In the genomic region with DNA sequence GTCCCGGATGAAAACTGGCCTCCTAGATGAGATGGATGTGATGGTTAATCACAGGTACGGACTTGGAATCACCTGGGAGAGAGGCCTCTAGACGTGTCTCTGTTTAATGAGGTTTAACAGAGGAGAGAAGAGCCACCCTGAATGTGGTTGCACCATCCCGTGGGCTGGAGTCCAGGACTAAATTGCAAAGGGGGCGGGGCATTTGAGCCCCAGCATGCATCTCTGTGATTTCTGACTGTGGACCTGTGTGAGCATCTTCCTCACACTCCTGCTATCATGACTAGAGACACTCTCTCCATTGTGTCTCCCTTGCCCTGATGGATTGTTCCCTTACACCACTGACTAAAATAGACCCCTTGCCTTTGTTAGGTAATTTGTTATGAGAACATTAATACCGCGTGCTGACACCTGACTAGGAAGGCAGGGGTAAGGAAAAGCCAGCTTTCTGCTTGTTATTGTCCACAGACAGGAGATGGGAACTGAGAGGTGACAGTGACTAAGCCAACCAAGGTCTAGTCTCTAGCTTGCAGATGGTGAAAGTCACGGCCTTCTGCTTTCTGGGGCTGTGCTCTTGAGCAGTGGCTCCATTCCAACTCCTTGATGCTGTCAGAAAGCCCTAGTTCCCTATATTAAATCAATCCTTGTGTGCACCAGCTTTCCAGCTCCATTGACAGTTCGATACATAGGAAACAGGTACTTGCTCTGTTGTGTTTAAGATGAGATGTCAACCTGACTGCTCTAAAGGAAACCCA, we compare ENCODE assay signal across 39 mouse cellular contexts. TPM values are rescaled to one million over a fixed set of nuclear protein-coding genes. Genes with fewer than 3 reads are reported as not detected.
DNase-seq lines count a peak whose midpoint lies in the region; ATAC-seq and TF ChIP-seq lines count a peak whose summit lies in the region.
"Had no signal": no experiment of that assay in that cellular context is flagged by ENCODE, and none has a peak within 500 bp of the region (broad histone marks: within the 10 kb centered on the region; RNA-seq: fewer than 3 reads in every experiment).

No protein-coding gene starts in this region.

- H3K4me1 ChIP-seq in MEL (ENCODE audit: control insufficient read depth in 1 of 2, insufficient read depth in 2 of 2, low read length in 2 of 2), result no peaks in the 10 kb centered on the region
- H3K4me1 ChIP-seq in forebrain, postnatal 0 days (ENCODE audit: insufficient read depth), result no peaks in the 10 kb centered on the region
- H3K4me1 ChIP-seq: hindbrain, embryonic 15.5 days; limb, embryonic 13.5 days; liver, embryonic 12.5 days; stomach, embryonic 15.5 days had no signal

- peak; percentile 62 to 88 for DNase-seq in adrenal gland, adult (ENCODE audit: inconsistent age in 2 of 2, low spot score in 1 of 2)
- no peak for DNase-seq in adrenal gland, postnatal 25 days
- DNase-seq in MEL (ENCODE audit: low read depth, low spot score), result peak; percentile 51
- peak; percentile 70 for DNase-seq in adrenal gland, postnatal 14 days
- no peak for DNase-seq in lung, postnatal 14 days
- DNase-seq in forebrain, postnatal 0 days, result no peak
- DNase-seq: cerebellum, adult 11 months; cerebellum, adult 9-11 months; gastrocnemius, postnatal 25 days; heart, postnatal 14 days; kidney, adult 11 months; kidney, postnatal 14 days; liver, postnatal 0 days; lung, postnatal 4 days; midbrain, embryonic 14.5 days; right cerebral cortex, postnatal 25 days; thymus, postnatal 14 days had no signal

- no peak for TF ChIP-seq POLR2A in MEL (IDR thresholded peaks at IDR 0.05; ENCODE audit: control insufficient read depth in 1 of 2, insufficient read depth in 1 of 2, low read depth in 1 of 2, low read length in 2 of 2, poor library complexity in 1 of 2)

- no peak overlapping the region for H3K9ac ChIP-seq in MEL (ENCODE audit: control insufficient read depth, low read depth, low read length, poor library complexity, severe bottlenecking)
- H3K9ac ChIP-seq in forebrain, postnatal 0 days, result no peak overlapping the region
- H3K9ac ChIP-seq: forebrain, embryonic 13.5 days; hindbrain, embryonic 15.5 days; limb, embryonic 13.5 days; liver, embryonic 12.5 days; liver, postnatal 0 days; neural tube, embryonic 15.5 days; stomach, embryonic 15.5 days had no signal

- no peak for TF ChIP-seq RAD21 in MEL (IDR thresholded peaks at IDR 0.05; ENCODE audit: low read depth, low read length)

- no peak overlapping the region for H3K4me2 ChIP-seq in forebrain, postnatal 0 days (ENCODE audit: low read depth)
- H3K4me2 ChIP-seq: forebrain, embryonic 13.5 days; hindbrain, embryonic 15.5 days; limb, embryonic 13.5 days; liver, embryonic 12.5 days; neural tube, embryonic 15.5 days; stomach, embryonic 15.5 days had no signal

- WGBS in forebrain, postnatal 0 days, result 68% methylated on average over 9 of the region's 9 CpGs

- H3K79me2 ChIP-seq in MEL (ENCODE audit: control insufficient read depth, insufficient read depth, low read length, poor library complexity), result no peaks in the 10 kb centered on the region

- TF ChIP-seq EP300 in MEL (IDR thresholded peaks at IDR 0.05; ENCODE audit: low read depth in 1 of 2, low read length in 2 of 2), result no peak

- TF ChIP-seq CTCF in MEL (IDR thresholded peaks at IDR 0.05 in 2 of 3, conservative IDR thresholded peaks at IDR 0.05 in 1 of 3; ENCODE audit: control insufficient read depth in 1 of 3, insufficient read depth in 1 of 3, low read depth in 2 of 3, low read length in 3 of 3, poor library complexity in 1 of 3, severe bottlenecking in 1 of 3), result no peak
- no peak for TF ChIP-seq CTCF in forebrain, postnatal 0 days (IDR thresholded peaks at IDR 0.05; ENCODE audit: low read depth)

- ATAC-seq in megakaryocyte progenitor cell, adult 5-6 weeks (replicated peaks; ENCODE audit: poor library complexity), result 0 out of 2 replicates have a peak, but pooled peaks have one; percentile 23
- ATAC-seq in forebrain, postnatal 0 days, result no peak
- ATAC-seq: forebrain, embryonic 13.5 days; inflammation-experienced regulatory T-cells, adult 6 months; liver, embryonic 12.5 days; liver, postnatal 0 days had no signal

- no peaks in the 10 kb centered on the region for H3K27me3 ChIP-seq in MEL (ENCODE audit: control insufficient read depth in 1 of 2, insufficient read depth in 2 of 2, low read length in 2 of 2)
- no peaks in the 10 kb centered on the region for H3K27me3 ChIP-seq in forebrain, postnatal 0 days (ENCODE audit: insufficient read depth, low read length)
- H3K27me3 ChIP-seq: CH12.LX; hindbrain, embryonic 15.5 days; neural tube, embryonic 15.5 days; stomach, embryonic 15.5 days had no signal

- no peak overlapping the region for H3K4me3 ChIP-seq in MEL (ENCODE audit: control insufficient read depth in 1 of 2, insufficient read depth in 1 of 2, low read depth in 2 of 2, low read length in 2 of 2)
- H3K4me3 ChIP-seq in forebrain, postnatal 0 days (ENCODE audit: low read depth, low read length), result no peak overlapping the region
- H3K4me3 ChIP-seq: forebrain, embryonic 13.5 days; hindbrain, embryonic 10.5 days; hindbrain, embryonic 15.5 days; left cerebral cortex, adult 2 months; limb, embryonic 13.5 days; liver, embryonic 12.5 days; neural tube, embryonic 15.5 days; stomach, embryonic 15.5 days had no signal

- H3K27ac ChIP-seq in MEL (ENCODE audit: control insufficient read depth, low read depth, low read length), result no peak overlapping the region
- H3K27ac ChIP-seq in forebrain, postnatal 0 days (ENCODE audit: low read depth, low read length), result no peak overlapping the region
- H3K27ac ChIP-seq: forebrain, embryonic 13.5 days; hindbrain, embryonic 10.5 days; hindbrain, embryonic 15.5 days; left cerebral cortex, adult 2 months; limb, embryonic 13.5 days; liver, embryonic 12.5 days; neural tube, embryonic 15.5 days; stomach, embryonic 15.5 days had no signal

- H3K36me3 ChIP-seq in MEL (ENCODE audit: control insufficient read depth in 1 of 2, insufficient read depth in 2 of 2, low read length in 2 of 2), result no peaks in the 10 kb centered on the region; a peak in 1 of 4 replicates
- no peaks in the 10 kb centered on the region for H3K36me3 ChIP-seq in forebrain, postnatal 0 days (ENCODE audit: insufficient read depth)
- H3K36me3 ChIP-seq: hindbrain, embryonic 15.5 days; limb, embryonic 13.5 days; liver, embryonic 12.5 days; stomach, embryonic 15.5 days had no signal

- no peaks in the 10 kb centered on the region for H3K9me3 ChIP-seq in MEL (replicated peaks; ENCODE audit: insufficient read depth, low read length)
- H3K9me3 ChIP-seq in forebrain, postnatal 0 days (ENCODE audit: low read length), result no peaks in the 10 kb centered on the region
- H3K9me3 ChIP-seq: forebrain, embryonic 13.5 days; hindbrain, embryonic 10.5 days; hindbrain, embryonic 15.5 days; limb, embryonic 13.5 days; liver, embryonic 12.5 days; neural tube, embryonic 15.5 days; stomach, embryonic 15.5 days had no signal

TF ChIP-seq in MEL, 35 proteins besides CTCF, POLR2A, EP300 and RAD21 (continues in another document):
- TF ChIP-seq MYB (IDR thresholded peaks at IDR 0.05; ENCODE audit: low read depth, low read length), result no peak
- TF ChIP-seq ZNF384 (IDR thresholded peaks at IDR 0.05; ENCODE audit: low read depth, low read length), result no peak
- no peak for TF ChIP-seq MAFK (IDR thresholded peaks at IDR 0.05; ENCODE audit: borderline replicate concordance, low read depth, low read length)
- no peak for TF ChIP-seq E2F4 (IDR thresholded peaks at IDR 0.05; ENCODE audit: borderline replicate concordance, low read depth, low read length)
- no peak for TF ChIP-seq GATA1 (IDR thresholded peaks at IDR 0.05; ENCODE audit: low read depth, low read length)
- TF ChIP-seq MAX (IDR thresholded peaks at IDR 0.05; ENCODE audit: low read length), result no peak

RNA-seq across cellular contexts. Expression of gene Utp15, which starts 21.1 kb away (rescaled TPM):
- total RNA-seq in adrenal gland, postnatal 25 days (2021), result 15.1 and 19.1 TPM in 2 replicates
- 50.8 and 60.8 TPM in 2 replicates for total RNA-seq in MEL (2012; rRNA removed)
- 10 to 100 TPM in 1 of 2 experiments, not detected in 1; 40.3 TPM for polyA plus RNA-seq in MEL (2012; ENCODE audit: insufficient read depth in 1 of 2, insufficient read length in 2 of 2, low read depth in 1 of 2, low replicate concordance in 2 of 2, missing spikeins in 1 of 2)
- total RNA-seq in adrenal gland, postnatal 14 days (2021), result 15.7 and 19.0 TPM in 2 replicates
- 27.2 and 33.8 TPM in 2 replicates for total RNA-seq in megakaryocyte progenitor cell, adult 5-6 weeks (2015)
- total RNA-seq in megakaryocyte progenitor cell, adult 5-6 weeks (2017), result 39.9 and 48.0 TPM in 2 replicates
- 27.5 and 33.5 TPM in 2 replicates for total RNA-seq in forebrain, postnatal 0 days (2014; rRNA removed)
- 16.5 and 22.0 TPM in 2 replicates for polyA plus RNA-seq in forebrain, postnatal 0 days (2015; fragmentation: Nextera tagmentation; extraction: Ambion mirVana)

RNA-seq across cellular contexts. Expression of gene Ankra2, which starts 21.2 kb away (rescaled TPM):
- 22.9 and 29.1 TPM in 2 replicates for total RNA-seq in adrenal gland, postnatal 25 days (2021)
- total RNA-seq in MEL (2012; rRNA removed), result 8.1 and 10.4 TPM in 2 replicates
- 10 to 100 TPM in 1 of 2 experiments, not detected in 1; 14.7 TPM for polyA plus RNA-seq in MEL (2012; ENCODE audit: insufficient read depth in 1 of 2, insufficient read length in 2 of 2, low read depth in 1 of 2, low replicate concordance in 2 of 2, missing spikeins in 1 of 2)
- 22.0 and 26.4 TPM in 2 replicates for total RNA-seq in adrenal gland, postnatal 14 days (2021)
- 14.8 and 19.9 TPM in 2 replicates for total RNA-seq in megakaryocyte progenitor cell, adult 5-6 weeks (2015)
- total RNA-seq in megakaryocyte progenitor cell, adult 5-6 weeks (2017), result 14.2 and 20.9 TPM in 2 replicates
- total RNA-seq in forebrain, postnatal 0 days (2014; rRNA removed), result 95.5 and 110 TPM in 2 replicates
- polyA plus RNA-seq in forebrain, postnatal 0 days (2015; fragmentation: Nextera tagmentation; extraction: Ambion mirVana), result 81.6 and 85.9 TPM in 2 replicates

RNA-seq across cellular contexts. Expression of gene Arhgef28, which starts 35.5 kb away (rescaled TPM):
- 16.0 and 19.8 TPM in 2 replicates for total RNA-seq in adrenal gland, postnatal 25 days (2021)
- not detected in 2 replicates for total RNA-seq in MEL (2012; rRNA removed)
- not detected for polyA plus RNA-seq in MEL (2012; ENCODE audit: insufficient read depth in 1 of 2, insufficient read length in 2 of 2, low read depth in 1 of 2, low replicate concordance in 2 of 2, missing spikeins in 1 of 2)
- total RNA-seq in adrenal gland, postnatal 14 days (2021), result 19.5 and 25.9 TPM in 2 replicates
- 2.1 and 2.9 TPM in 2 replicates for total RNA-seq in megakaryocyte progenitor cell, adult 5-6 weeks (2015)
- 2.9 TPM in 2 replicates for total RNA-seq in megakaryocyte progenitor cell, adult 5-6 weeks (2017)
- 27.0 and 38.7 TPM in 2 replicates for total RNA-seq in forebrain, postnatal 0 days (2014; rRNA removed)
- 23.1 and 33.9 TPM in 2 replicates for polyA plus RNA-seq in forebrain, postnatal 0 days (2015; fragmentation: Nextera tagmentation; extraction: Ambion mirVana)
- total RNA-seq: monocyte, adult 5-6 weeks had no signal

RNA-seq across cellular contexts. Expression of gene Gm21976, which starts 38.0 kb away (rescaled TPM):
- total RNA-seq in adrenal gland, postnatal 25 days (2021), result not detected in 2 replicates
- not detected in 2 replicates for total RNA-seq in MEL (2012; rRNA removed)
- polyA plus RNA-seq in MEL (2012; ENCODE audit: insufficient read depth in 1 of 2, insufficient read length in 2 of 2, low read depth in 1 of 2, low replicate concordance in 2 of 2, missing spikeins in 1 of 2), result not detected
- total RNA-seq in adrenal gland, postnatal 14 days (2021), result not detected in 2 replicates
- total RNA-seq in megakaryocyte progenitor cell, adult 5-6 weeks (2015), result not detected in 2 replicates
- not detected in 2 replicates for total RNA-seq in megakaryocyte progenitor cell, adult 5-6 weeks (2017)
- total RNA-seq in forebrain, postnatal 0 days (2014; rRNA removed), result 1.0 TPM in 1 of 2 replicates, not detected in the other
- not detected in 2 replicates for polyA plus RNA-seq in forebrain, postnatal 0 days (2015; fragmentation: Nextera tagmentation; extraction: Ambion mirVana)
- total RNA-seq: CH12.LX; ES-E14; gastrocnemius, adult 18-20 months; gastrocnemius, postnatal 25 days; heart, postnatal 14 days; layer of hippocampus, postnatal 10 days; left cerebral cortex, adult 2 months; left cerebral cortex, postnatal 36 days; monocyte, adult 5-6 weeks had no signal
- polyA plus RNA-seq: C2C12; embryonic facial prominence, embryonic 11.5 days; forebrain, embryonic 13.5 days; heart, embryonic 14.5 days; hindbrain, embryonic 10.5 days; hindbrain, embryonic 15.5 days; inflammation-experienced regulatory T-cells, adult 6 months; kidney, embryonic 14.5 days; limb, embryonic 13.5 days; liver, embryonic 12.5 days; liver, postnatal 0 days; lung, embryonic 16.5 days; midbrain, embryonic 14.5 days; neural tube, embryonic 15.5 days; stomach, embryonic 15.5 days; urinary bladder, adult 2 months had no signal

Comparison
In these comparisons a context has a peak if more than half of its experiments do, and no peak if none do; other contexts are left out.
1. DNase-seq: peak in adrenal gland, adult (2 of 2), MEL (single experiment) and adrenal gland, postnatal 14 days (single experiment); none in adrenal gland, postnatal 25 days (single experiment), lung, postnatal 14 days (single experiment) and forebrain, postnatal 0 days (single experiment).